Mouse (Mus musculus) G1E (cell line): ENCODE data around the gene Fam131b. TPM values are rescaled to one million over a fixed set of nuclear protein-coding genes. Genes with fewer than 3 reads are reported as not detected.

Experiments
- ATAC-seq: 2 replicates; pipeline ENCODE4 v1.8.0; 2016; ENCODE audit warnings: mild to moderate bottlenecking; ENCODE audit not compliant: insufficient number of reproducible peaks, poor library complexity, low FRiP score, severe bottlenecking; ENCODE audit errors: extremely low read depth
- DNase-seq: peaks from one replicate; pipeline ENCODE4 v3.0.0; 2012; ENCODE audit warnings: low spot score
- H3K27me3 ChIP-seq: 2 replicates; pipeline ENCODE4 v1.6.1; 2012; ENCODE audit warnings: mild to moderate bottlenecking, low read length, inconsistent platforms; ENCODE audit not compliant: insufficient read depth
- H3K36me3 ChIP-seq: replicated peaks from 2 replicates; pipeline ENCODE3; 2012; ENCODE audit warnings: mild to moderate bottlenecking, inconsistent platforms
- H3K4me1 ChIP-seq: 2 replicates; pipeline ENCODE4 v1.6.1; 2012; ENCODE audit warnings: low read depth, low read length, inconsistent platforms, mixed read lengths; ENCODE audit not compliant: insufficient read depth
- H3K4me3 ChIP-seq: 2 replicates; pipeline ENCODE4 v1.5.1; 2012; ENCODE audit warnings: low read depth, mild to moderate bottlenecking, inconsistent platforms, low read length, moderate library complexity, mixed read lengths
- H3K9me3 ChIP-seq: replicated peaks from 2 replicates; pipeline ENCODE4 v1.6.1; 2012; ENCODE audit warnings: inconsistent platforms
- CTCF ChIP-seq: IDR thresholded peaks from 2 replicates; pipeline ENCODE4 v1.5.1; 2012; ENCODE audit warnings: low read depth, low read length, inconsistent platforms, mixed read lengths
- GATA1 ChIP-seq: IDR thresholded peaks from 2 replicates; pipeline ENCODE4 v1.6.1; 2012; ENCODE audit warnings: borderline replicate concordance, low read length, inconsistent platforms, mixed read lengths
- GATA2 ChIP-seq: IDR thresholded peaks from 2 replicates; pipeline ENCODE4 v1.6.1; 2012; ENCODE audit warnings: low read depth, low read length, inconsistent platforms, borderline replicate concordance
- POLR2AphosphoS5 ChIP-seq: IDR thresholded peaks from 2 replicates; pipeline ENCODE4 v1.6.1; 2012; ENCODE audit warnings: low read depth, low read length, inconsistent platforms; ENCODE audit not compliant: insufficient replicate concordance
- TAL1 ChIP-seq: conservative IDR thresholded peaks from 2 replicates; pipeline ENCODE4 v1.6.1; 2012; ENCODE audit warnings: low read depth, low read length, inconsistent platforms, mixed read lengths
- polyA plus RNA-seq: library from polyadenylated mRNA; stranded (reverse); fragments of >175 nt; gene quantifications from 2 replicates; pipeline ENCODE4 v1.2.3, GENCODE M21; 2012
- total RNA-seq, 2 experiments: library from RNA; stranded (forward) in 1 of 2; stranded (reverse) in 1 of 2; fragments of 200-1000 nt in 1 of 2; fragments of >200 nt in 1 of 2; fragmentation: Nextera tagmentation in 1 of 2; gene quantifications; 2 replicates each; pipeline ENCODE4 v1.2.3; 2014 to 2017

Gene Fam131b
- total RNA-seq (2014; fragmentation: Nextera tagmentation) (not detected in 2 replicates), total RNA-seq (2017) (0.05 TPM in 1 of 2 replicates, not detected in the other), polyA plus RNA-seq (0.01 TPM in 1 of 2 replicates, not detected in the other)

- H3K4me1 ChIP-seq: no peaks in the 10 kb centered on the region
- TF ChIP-seq GATA1 (no peak), TAL1 (no peak), CTCF (no peak), POLR2AphosphoS5 (no peak), GATA2 (no peak)
- peaks cover 46% of the 10 kb centered on the region for H3K27me3 ChIP-seq
- H3K36me3 ChIP-seq: no peaks in the 10 kb centered on the region
- ATAC-seq (no peak), DNase-seq (no peak)
- no peak within 1 kb of the TSS for H3K4me3 ChIP-seq
- no peaks in the 10 kb centered on the region for H3K9me3 ChIP-seq
Measured at GRCm38 (mm10) chr6:42324482-42325267, at the start of gene Fam131b. TSS of gene Fam131b (minus strand) at chr6:42324643.

GRCm38 (mm10) chr6:42373669-42374430 is 49.4 kb upstream of the Fam131b start:
- TF ChIP-seq TAL1 (no peak), CTCF (no peak), GATA2 (no peak), GATA1 (no peak), POLR2AphosphoS5 (no peak)
- H3K4me1 ChIP-seq: peaks cover 4% of the 10 kb centered on the region; the same call in 1 of the 2 replicates
- H3K9me3 ChIP-seq: no peaks in the 10 kb centered on the region
- peaks cover 41% of the 10 kb centered on the region for H3K27me3 ChIP-seq
- no peak for DNase-seq
- H3K4me3 ChIP-seq: no peak overlapping the region
- ATAC-seq: no peak
- H3K36me3 ChIP-seq: no peaks in the 10 kb centered on the region

- no peaks in the 10 kb centered on the region for H3K9me3 ChIP-seq
- peaks cover 4% of the 10 kb centered on the region; the same call in 1 of the 2 replicates for H3K4me1 ChIP-seq
- TF ChIP-seq TAL1 (no peak), GATA2 (no peak), GATA1 (no peak), POLR2AphosphoS5 (no peak), CTCF (no peak)
- H3K36me3 ChIP-seq: no peaks in the 10 kb centered on the region
- no peak for ATAC-seq
- peak within 1 kb of the TSS; percentile 45; the same call in 1 of the 2 replicates for H3K4me3 ChIP-seq
- DNase-seq: no peak
- peaks cover 38% of the 10 kb centered on the region for H3K27me3 ChIP-seq
Measured at GRCm38 (mm10) chr6:42372816-42373547, 48.5 kb upstream of the Fam131b start, which contains the start of gene Epha1. TSS of gene Epha1 (minus strand) at chr6:42373268.

- H3K4me3 ChIP-seq: no peak overlapping the region
- no peaks in the 10 kb centered on the region for H3K9me3 ChIP-seq
- TF ChIP-seq CTCF (no peak), GATA2 (no peak), POLR2AphosphoS5 (no peak), GATA1 (no peak), TAL1 (no peak)
- ATAC-seq (no peak), DNase-seq (no peak)
- H3K36me3 ChIP-seq: no peaks in the 10 kb centered on the region
- H3K27me3 ChIP-seq: peaks cover 37% of the 10 kb centered on the region
- H3K4me1 ChIP-seq: peaks cover 4% of the 10 kb centered on the region; the same call in 1 of the 2 replicates
Measured at GRCm38 (mm10) chr6:42372421-42372815, 48.0 kb upstream of the Fam131b start.

- ATAC-seq: no peak
- TF ChIP-seq GATA2: no peak
- TF ChIP-seq TAL1: no peak
- no peak for TF ChIP-seq CTCF
- TF ChIP-seq POLR2AphosphoS5: no peak
- no peak for TF ChIP-seq GATA1
- no peaks in the 10 kb centered on the region for H3K9me3 ChIP-seq
Measured at GRCm38 (mm10) chr6:42372001-42372400, 47.6 kb upstream of the Fam131b start.

More at GRCm38 (mm10) chr6:42372001-42372400, 47.6 kb upstream of the Fam131b start:
- Histone ChIP-seq H3K4me3 (no peak overlapping the region), H3K4me1 (peaks cover 4% of the 10 kb centered on the region; the same call in 1 of the 2 replicates), H3K36me3 (no peaks in the 10 kb centered on the region), H3K27me3 (peaks cover 37% of the 10 kb centered on the region)
- DNase-seq: no peak
